Mouse (Mus musculus): ENCODE results near the gene Pdzd8.

Gene Pdzd8

GRCm38 (mm10) chr19:59276354-59276753 lies 69.2 kb downstream of the Pdzd8 start:
- DNase-seq (ENCODE audit: low spot score): no peak

GRCm38 (mm10) chr19:59273190-59273589 lies 72.4 kb downstream of the Pdzd8 start:
- no peak for DNase-seq (ENCODE audit: low spot score)

GRCm38 (mm10) chr19:59267417-59267963 lies 78.1 kb downstream of the Pdzd8 start:
- peak; percentile 74 for DNase-seq (ENCODE audit: low spot score)

- DNase-seq (ENCODE audit: low spot score): no peak
These were observed 79.7 kb downstream of the Pdzd8 start for GRCm38 (mm10) chr19:59265907-59266306.

- DNase-seq (ENCODE audit: low spot score): no peak
These were observed 80.6 kb downstream of the Pdzd8 start for GRCm38 (mm10) chr19:59264838-59265532.

GRCm38 (mm10) chr19:59263171-59263570 lies 82.4 kb downstream of the Pdzd8 start:
- no peak for DNase-seq (ENCODE audit: low spot score)

GRCm38 (mm10) chr19:59261604-59262003 lies 84.0 kb downstream of the Pdzd8 start:
- DNase-seq (ENCODE audit: low spot score): no peak

- DNase-seq (ENCODE audit: low spot score): peak; percentile 77
These were observed 84.7 kb downstream of the Pdzd8 start, which contains the start of gene Slc18a2 for GRCm38 (mm10) chr19:59260718-59261442. Slc18a2 (plus strand) TSS chr19:59260896.

GRCm38 (mm10) chr19:59259633-59260032 lies 85.9 kb downstream of the Pdzd8 start:
- DNase-seq (ENCODE audit: low spot score): no peak

GRCm38 (mm10) chr19:59252651-59253050 lies 92.9 kb downstream of the Pdzd8 start:
- DNase-seq (ENCODE audit: low spot score): no peak

- DNase-seq (ENCODE audit: low spot score): peak; percentile 37
These were observed 96.9 kb downstream of the Pdzd8 start for GRCm38 (mm10) chr19:59248553-59249286.

- DNase-seq (ENCODE audit: low spot score): no peak
These were observed 97.4 kb downstream of the Pdzd8 start for GRCm38 (mm10) chr19:59248144-59248543.
